Mouse (Mus musculus): ENCODE measurements around the gene Tm7sf2. TPM values are rescaled to one million over a fixed set of nuclear protein-coding genes. Genes with fewer than 3 reads are reported as not detected.

Gene Tm7sf2
- 98.2 and 115 TPM in 2 replicates for polyA plus RNA-seq (2012; rRNA removed)

DNA sequence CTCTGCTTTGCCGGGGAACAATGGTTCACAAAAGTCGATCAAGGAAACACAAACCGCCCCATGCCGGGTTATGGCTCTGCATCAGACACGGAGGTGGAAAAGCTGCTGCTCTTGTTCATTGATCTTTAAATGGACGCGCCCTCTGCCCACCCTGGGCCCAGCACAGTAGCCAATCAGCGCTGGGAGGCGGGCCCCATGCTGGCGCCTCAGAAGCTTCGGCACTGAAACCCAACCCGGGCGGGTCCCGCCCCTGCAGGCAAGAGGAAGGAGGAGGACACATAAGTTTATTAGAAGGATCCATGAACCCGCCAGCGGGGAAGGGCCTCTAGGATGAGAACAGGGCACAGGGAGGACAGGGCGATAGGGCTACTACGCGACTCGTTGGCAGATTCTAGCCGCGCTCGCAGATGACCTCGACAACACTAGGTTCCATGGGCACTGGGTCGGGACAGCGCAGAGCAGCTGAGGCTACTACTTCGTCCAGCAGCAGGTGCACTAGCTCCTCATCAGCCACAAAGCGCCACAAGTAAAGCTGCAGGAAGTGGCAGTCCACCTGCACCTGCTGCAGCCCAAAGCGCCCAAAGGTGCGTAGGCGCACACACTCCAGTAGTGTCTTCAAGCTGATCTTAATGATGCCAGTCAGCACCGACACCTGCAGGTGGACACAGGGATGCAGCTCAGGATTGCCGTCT is at the start of gene Tm7sf2:
Gene Tm7sf2 (minus strand): TSS at position 650 of the 692 bp plus-strand sequence.
- no peak for DNase-seq (ENCODE audit: low read depth)

DNA sequence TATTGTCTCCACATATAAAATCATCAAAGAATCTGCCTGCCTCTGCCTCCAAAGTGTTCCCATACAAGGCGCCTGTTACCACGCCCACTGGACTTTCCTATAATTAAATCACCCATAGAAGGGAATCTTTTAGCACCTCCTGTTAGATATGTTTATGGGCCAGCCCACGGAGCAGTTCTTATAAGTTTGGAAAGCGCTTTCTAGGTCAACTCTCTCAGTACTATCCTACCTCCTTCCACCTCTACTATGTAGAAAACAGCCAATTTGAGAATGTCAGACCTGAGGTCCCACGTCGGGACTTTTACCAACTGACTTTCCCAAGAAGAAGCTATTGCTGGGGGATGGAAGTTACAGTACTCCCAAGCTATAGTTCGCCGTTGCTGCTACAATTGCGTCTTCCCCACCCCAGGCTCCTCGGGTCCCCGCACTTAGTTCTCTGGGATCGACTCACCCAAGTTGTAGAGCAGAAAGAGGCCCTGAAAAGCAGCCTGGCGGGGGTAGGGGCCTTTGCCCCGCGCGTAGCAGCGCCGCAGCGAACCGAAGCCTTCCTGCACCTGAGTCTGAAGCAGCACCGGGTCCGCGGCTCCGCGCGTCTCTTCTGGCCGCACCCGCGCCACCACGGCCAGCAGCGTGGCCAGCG is 49.3 kb upstream of the Tm7sf2 start:
- DNase-seq (ENCODE audit: low read depth): no peak

DNA sequence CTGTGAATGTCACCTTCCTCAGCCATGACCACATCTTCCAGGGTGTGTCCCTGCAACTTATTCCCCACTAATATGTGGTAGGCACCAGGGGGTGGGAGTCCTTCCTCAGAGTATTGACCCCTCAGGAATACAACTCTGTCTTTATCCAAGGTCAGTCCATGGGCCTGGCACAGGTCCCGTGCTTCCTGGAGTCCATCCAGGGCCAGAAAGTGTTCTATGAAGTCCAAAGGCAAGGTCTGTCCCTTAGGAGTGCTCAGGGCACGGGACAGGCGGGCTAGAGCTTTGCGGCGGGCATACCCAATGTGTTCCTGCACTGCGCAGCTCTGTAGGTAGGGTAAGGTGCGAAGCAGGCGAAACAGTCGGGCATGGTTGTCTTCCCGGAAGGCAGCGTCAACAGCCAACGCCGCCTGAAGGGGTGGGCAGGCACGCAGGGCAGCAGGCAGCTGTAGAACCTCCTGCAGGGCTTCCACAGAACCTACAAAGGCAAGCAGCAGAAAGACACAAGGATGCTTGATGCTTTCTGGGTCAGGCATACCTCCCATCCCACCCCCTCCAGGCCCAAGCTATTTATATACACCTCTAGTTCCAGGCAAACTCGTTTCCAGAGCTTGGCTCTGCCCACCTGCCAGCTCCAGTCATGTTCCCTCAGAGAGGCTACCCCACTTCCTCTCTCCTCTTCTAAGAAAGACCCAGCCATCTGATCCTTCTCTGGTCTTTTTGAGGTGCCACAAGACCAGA is 48.1 kb upstream of the Tm7sf2 start:
- DNase-seq (ENCODE audit: low read depth): no peak

DNA sequence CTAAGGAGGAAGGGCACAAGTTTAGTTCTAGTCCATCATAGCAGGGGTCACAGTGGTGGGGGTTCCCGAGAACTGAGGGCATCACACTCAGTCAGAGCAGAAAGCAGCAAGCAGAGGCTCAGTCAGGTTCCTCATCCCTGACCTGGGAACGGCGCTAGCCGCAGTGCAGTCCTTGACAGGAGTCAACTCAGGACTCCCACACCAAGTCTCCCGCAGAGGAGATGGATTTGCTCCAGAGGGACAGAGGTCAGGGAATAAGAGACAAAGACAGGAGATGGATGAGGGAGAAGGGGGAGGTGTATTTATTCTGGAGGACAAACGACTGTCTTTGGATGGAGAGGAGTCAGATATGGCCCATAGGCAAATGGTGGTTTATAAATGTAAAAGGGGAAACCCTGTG is 44.9 kb upstream of the Tm7sf2 start:
- no peak for DNase-seq (ENCODE audit: low read depth)

DNA sequence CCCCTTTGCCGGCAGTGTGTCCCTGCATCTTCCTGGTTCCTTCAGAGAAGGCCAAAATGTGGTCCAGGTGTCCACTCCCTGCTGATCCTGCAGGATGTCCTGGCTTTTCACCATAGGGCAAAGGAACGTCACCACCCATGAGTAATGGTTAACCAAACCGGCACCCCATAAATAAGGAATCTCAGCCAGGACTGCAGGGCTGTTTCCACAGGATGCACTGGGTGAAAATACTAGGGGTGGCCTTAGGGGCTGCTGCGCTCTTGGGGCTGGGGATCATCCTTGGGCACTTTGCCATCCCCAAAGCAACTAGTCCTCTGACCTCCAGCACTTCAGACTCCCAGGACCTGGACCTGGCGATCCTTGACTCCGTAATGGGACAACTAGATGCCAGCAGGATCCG is 37.4 kb upstream of the Tm7sf2 start, which contains the start of gene Naaladl1:
Gene Naaladl1 (plus strand): TSS at position 197 of the 400 bp plus-strand sequence.
- no peak for DNase-seq (ENCODE audit: low read depth)

DNA sequence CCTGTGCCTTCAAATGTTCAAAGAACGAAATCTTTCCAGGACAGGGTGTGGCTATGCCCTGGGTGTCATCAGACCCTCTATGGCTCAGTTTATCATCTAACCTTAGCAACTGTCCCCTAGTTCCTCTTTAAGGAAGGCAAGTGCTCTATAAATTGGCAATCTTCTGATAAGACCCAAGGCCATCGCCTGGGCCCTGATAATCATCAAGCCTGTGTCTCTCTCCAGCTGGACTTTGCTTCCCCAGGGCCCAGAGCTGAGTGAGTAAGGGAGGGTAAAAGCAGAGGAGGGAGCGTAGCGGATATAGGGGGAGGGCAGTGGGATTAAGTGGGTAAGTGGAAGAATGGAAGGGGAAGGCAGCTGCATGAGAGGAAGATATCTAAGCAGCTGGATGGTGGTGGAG is 36.3 kb upstream of the Tm7sf2 start:
- no peak for DNase-seq (ENCODE audit: low read depth)

DNA sequence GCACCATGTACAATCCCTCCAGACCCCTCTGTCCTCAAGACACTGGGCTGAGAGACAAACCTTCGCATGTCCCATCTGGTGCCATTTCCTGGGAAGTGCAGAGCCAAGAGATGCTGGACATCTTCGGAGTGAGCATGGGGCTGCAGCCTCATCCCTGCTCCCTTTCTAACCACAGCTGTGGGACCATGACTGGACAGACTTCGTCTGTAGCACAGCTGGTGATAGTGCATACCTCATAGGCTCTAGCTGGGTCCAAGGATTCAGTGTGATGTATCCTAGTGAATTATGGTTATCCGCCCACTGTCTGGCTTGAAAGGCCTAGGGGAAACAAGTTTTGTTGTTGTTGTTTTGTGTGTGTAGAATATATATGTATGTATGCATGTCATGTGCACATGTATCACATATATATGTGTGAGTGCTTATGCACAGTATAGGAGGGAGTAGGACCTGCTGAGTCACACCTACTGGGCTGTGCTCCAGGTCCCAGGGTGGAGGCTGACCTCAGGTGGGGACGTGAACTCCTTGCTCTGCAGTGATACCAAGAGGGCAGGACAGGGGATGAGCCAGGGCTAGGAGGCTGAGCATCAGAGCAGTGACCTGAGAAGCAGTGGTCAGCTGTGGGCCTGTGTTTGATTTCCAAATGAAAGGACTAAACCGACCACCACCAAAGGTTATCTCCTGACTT is 34.1 kb upstream of the Tm7sf2 start:
- no peak for DNase-seq (ENCODE audit: low read depth)

DNA sequence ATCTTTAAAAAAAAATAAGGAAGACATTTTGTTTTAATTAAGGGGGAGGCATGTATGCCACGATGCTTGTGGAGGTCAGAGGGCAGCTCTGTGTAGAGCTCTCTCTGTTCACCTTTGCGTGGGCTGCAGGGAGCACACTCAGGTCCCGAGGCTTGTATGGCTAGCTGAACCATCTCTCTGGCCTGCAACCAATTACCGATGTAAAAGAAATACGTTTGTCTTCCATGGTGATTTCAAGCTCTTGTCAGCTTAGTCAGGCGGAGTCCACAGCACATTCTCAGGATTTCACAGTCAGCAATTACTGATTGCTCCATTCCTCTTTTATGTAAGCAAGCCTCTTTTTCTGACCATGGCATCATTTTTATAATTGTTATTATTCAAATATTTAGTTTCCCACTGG is 33.0 kb upstream of the Tm7sf2 start:
- no peak for DNase-seq (ENCODE audit: low read depth)

DNA sequence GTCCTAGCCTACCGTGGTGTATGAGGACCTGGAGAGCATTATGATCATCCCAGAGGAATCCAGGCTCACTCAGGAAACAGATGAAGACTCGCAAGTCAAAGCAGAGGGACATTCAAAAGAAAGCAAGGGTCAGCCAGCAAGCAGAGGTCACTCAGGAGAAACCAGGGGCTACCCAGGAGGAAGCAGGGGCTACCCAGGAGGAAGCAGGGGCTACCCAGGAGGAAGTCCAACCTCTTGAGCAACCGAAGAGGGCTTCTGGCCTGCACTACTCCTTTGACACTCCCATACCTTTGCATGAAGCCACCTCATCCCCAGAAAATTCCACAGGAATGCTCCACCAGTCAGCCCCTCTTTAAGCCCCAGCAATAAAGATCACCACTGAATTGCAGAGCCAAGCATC is 29.7 kb upstream of the Tm7sf2 start:
- no peak for DNase-seq (ENCODE audit: low read depth)

DNA sequence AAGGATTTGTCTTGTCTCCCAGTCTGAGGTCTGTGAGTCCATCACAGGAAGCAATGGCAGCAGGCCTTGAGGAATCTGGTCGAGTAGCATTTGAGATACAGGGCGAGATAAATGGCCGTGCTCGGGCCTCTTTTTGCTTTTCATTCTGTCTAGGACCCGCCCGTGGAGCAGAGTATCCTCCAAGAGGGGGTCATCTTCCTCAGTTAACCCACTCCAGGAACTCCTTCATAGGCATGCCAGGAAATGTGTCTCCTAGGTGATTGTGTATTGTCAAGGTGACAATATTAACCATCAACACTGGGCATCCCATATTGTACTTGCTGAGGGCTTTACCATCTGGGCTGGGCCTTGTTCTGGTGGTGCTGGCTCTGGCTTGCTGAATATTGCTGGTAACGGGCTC is 25.9 kb upstream of the Tm7sf2 start, which contains the start of gene AC131692.1:
Gene AC131692.1 (plus strand): TSS at position 301 of the 400 bp plus-strand sequence.
- DNase-seq (ENCODE audit: low read depth): no peak

DNA sequence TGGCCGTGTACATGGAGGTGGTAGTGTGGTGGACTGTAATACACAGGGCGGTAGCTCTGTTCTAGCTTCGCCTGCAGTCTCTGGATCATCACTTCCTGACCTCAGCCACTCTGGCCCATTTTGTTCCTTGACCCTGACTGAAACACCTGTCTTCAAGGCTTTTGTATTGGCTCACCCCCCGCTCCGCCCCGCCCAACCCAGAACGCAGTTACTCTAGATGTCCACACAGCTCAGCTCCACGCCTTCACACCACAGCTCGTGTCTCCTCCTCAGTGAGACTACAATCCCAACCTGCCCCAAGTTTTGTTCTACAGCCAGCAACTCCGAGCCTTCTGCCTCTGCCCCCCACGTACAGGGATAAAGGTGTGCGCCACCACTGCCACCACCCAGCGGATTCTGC is 20.7 kb upstream of the Tm7sf2 start:
- DNase-seq (ENCODE audit: low read depth): no peak

DNA sequence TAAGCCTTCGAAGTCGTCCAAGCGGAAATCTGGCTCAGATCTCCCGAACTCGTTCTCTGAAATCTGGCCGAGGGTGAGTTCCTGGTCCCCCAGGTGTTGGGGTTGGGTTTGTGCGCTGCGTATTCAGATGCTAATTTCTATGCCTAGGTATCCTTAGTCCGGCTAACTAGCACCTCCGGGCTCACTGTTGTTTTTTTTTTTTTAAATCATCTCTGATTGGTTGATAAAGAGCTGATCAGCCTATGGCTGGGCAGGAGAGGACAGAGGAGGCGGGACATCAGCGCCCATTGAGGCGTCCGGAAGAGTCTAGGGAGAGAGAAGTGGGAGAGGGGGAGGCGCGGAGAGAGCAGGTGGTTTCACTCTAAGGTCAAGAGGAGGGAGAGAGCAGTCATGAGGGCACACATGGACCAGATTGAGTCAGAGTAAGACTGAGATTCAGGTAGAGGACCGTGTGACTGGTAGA is 17.3 kb upstream of the Tm7sf2 start:
- no peak for DNase-seq (ENCODE audit: low read depth)

DNA sequence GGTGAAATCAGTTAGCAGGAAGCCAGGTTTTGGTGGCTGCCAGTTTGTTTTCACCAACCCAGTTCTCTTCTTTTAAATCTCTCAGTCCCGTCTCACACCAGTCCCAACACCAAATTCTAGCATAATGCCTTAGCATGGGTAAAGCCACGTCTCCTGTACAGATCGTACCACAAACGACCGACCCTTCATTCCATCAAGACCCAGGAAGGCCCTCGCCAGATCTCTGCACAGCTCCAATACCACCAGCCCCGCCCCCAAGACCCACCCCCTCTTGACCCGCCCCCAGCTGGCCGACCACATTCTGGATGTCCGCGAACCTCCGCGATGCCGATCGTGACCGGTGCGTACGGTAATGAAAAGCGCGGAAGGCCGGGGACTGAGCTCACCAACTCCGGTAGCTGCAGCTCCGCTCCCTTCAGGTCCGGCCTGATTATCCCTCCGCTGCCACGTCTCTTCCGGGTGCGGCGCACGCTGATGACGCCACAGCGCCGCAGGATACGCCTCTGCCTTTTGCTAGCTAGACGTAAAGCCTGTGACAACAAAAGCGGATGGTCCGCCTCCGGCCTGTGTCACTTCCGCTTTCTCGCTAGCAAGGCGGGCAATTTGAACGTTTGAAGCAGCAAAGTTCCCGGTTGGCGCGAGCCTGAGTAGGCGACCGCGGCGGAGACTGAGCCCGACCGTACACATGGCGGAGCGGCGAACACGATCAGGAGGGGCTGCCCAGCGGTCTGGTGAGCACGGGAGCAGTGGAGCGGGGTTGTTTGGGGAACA is 16.5 kb upstream of the Tm7sf2 start, which contains the start of the genes Zfpl1 and Cdca5:
Gene Zfpl1 (minus strand): TSS at position 479 of the 771 bp plus-strand sequence.
Gene Cdca5 (plus strand): TSS at position 506 of the 771 bp plus-strand sequence.
- DNase-seq (ENCODE audit: low read depth): no peak

DNA sequence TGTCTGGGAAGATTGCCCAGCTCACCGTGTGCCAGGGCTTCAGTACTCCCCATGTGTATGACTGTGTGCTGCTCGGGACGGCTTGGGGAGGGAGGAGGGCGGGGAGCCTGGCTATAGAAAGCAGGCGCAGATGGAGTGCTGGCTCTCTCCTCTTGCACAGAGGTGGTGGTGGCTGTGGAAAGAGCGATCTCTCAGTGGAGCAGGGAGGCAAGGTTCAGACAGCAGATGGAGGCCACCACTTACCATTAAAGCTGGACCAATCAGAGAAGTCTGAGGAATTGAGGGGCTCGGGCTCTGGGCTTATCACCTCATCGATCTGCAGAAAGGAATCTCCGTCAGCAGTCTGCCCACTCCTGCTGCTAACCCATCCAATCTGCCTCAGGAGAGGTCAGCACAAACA is 14.0 kb upstream of the Tm7sf2 start, which contains the start of gene Gm28374:
Gene Gm28374 (minus strand): TSS at position 101 of the 400 bp plus-strand sequence.
- no peak for DNase-seq (ENCODE audit: low read depth)

DNA sequence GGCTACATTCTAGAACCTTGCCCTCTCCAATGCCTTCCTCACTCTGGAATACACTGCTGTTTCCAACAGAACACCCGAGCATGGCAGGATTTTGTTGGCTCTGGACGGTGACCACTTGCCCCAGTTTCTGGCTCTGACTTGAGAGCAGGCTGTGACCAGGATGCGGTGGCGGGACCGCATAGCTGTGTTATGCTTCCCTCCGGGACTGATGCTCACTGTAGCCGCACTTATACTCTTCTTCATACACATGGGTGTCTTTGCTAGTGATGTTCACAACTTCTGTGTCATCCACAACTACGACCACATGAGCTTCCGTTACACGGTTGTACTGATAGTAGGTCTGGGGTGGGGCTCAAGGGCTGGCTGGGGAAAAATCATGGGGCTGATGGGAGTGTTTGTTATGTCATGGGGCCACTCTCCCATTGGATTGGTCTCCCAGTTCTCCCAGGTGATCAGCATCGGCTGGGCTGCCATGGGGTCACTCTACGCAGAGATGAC is 11.9 kb upstream of the Tm7sf2 start, which contains the start of gene Tmem262:
Gene Tmem262 (plus strand): TSS at position 51 of the 498 bp plus-strand sequence.
- no peak for DNase-seq (ENCODE audit: low read depth)

DNA sequence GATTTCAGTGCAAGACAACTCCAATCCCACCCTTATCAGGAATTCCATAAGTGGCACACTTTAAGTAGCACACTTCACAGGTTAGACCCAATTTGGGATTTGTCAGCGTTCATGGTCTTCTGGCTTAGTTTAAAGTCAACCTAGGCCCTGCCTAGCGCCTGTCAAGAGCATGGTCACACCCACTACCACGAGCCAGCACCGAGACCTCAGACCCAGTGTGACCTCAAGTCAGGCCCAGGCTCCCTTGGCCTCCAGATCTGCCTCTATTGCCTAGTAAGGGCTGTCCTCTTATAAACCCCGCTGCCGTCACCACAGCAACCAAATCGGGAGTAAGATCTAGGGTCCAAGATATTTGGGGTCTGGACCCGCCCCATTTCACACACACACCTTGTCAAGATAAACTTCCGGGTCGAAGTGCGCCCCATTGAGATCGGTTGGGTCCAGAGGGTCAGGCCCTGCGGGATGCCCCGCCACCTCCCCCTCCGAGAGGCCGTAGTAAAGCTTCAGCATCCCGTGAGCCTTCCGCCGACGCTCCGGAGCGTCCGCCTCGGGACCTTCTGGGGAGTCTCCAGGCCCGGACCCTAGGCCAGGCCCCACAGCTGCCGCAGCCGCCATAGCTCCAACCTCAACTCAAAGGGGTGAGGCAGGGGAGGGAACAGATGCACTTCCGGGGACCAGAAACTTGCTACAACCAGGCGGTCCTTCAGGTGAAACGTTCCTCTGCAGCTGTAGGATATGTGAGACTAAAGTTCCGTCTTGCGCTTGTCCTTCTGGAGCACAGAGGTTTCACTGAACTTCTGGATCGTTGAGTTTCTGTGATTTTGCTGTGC is 8.6 kb upstream of the Tm7sf2 start, which contains the start of gene Vps51:
Gene Vps51 (minus strand): TSS at position 668 of the 830 bp plus-strand sequence.
- no peak for DNase-seq (ENCODE audit: low read depth)

DNA sequence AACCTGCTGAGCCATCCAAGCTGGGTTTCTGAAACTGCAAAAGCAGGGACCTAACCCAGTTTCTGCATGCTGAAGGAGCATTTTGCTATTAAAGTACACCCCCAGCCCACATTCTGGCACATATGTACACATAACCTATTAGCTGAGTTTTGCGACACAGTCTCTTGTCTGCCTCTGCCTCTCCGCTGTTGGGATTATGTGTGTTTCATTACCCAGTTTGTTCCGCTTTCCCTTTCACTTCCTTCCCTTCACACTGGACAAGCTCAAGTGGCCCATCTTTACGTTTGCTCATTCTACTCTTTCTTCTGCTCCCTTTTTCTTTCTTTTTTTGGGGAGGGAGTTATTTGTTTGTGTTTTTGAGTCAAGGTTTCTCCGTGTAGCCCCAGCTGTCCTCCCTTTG is 5.7 kb upstream of the Tm7sf2 start:
- no peak for DNase-seq (ENCODE audit: low read depth)

DNA sequence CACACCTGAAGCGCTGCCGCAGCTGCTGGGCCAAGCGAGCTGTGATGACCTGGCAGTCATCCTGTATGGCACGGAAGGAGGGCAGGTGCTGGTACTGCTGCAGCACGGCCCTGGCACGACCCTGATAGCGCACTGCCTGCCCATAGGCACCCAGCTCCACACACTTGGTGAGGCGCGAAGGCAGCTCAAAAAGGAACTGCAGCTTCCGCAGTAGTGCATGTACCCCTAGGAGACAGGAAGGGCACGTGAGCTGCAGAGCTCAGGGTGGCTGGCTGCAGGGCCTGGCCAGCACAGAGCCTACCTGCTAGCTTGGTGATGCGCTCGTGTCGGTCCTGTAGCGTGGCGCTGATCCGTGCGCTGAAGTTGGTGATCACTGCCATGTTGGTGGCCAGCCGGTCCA is 3.1 kb upstream of the Tm7sf2 start:
- DNase-seq (ENCODE audit: low read depth): no peak

DNA sequence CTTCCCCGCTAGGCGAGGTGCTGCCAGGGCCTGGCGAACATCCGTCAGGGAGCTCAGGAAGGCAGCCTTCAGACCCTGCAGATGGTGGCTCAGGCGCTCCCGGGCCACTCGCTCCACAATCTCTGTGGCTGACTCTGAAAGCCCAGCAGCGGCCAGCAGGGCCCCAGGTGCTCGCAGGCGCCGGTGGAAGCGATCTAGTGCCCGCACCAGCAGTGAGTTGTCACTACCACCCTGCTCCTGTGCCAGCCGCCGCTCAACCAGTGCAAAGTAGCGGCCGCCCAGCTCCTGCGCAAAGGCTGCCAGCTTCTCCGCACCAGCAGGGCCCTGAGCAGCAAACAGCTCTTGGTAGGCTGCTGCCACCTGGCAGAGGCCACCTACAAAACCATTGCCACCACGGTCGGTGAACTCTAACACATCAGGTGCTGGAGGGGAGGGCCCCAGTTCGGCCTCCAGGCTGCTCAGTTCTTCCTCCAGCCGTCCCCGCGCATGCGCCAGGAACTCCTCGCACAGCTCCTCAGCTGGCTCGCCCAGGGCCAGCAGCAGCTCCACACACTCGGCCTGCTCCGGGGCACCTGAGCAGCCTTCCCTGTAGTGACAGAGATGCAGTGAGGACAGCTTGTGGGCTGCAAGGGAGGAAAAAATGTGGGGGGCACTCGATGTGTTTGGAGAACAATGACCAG is 2.5 kb upstream of the Tm7sf2 start:
- no peak for DNase-seq (ENCODE audit: low read depth)
